Mouse (Mus musculus): ENCODE data around the gene Gfod1.

The Gfod1 gene

GRCm38 (mm10) chr13:43299171-43299570 lies 4.8 kb downstream of the Gfod1 start:
- DNase-seq (ENCODE audit: low spot score in 2 of 2), result no peak

DNA sequence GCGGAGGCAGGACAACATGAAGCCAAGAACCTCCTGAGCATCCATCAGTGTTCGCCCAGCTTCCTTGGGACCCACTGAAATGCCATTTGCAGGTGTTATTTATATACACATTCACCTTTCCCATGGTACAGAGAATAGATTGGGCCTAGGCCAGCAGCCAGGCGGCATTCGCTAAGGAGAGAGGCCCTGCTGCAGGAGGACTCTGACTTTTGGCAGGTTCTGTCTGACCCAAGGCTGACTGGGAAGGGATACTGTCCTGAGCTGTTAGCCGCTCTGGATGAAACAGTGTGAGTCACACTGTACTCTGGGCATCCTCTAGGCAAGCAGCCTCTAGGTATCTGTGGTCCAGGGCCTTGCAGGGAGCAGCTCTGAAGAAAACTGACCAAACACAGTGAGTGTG lies 6.4 kb downstream of the Gfod1 start:
- DNase-seq (ENCODE audit: low spot score in 2 of 2), result no peak

GRCm38 (mm10) chr13:43296140-43296805 lies 7.7 kb downstream of the Gfod1 start:
- no peak for DNase-seq (ENCODE audit: low spot score in 2 of 2)

DNA sequence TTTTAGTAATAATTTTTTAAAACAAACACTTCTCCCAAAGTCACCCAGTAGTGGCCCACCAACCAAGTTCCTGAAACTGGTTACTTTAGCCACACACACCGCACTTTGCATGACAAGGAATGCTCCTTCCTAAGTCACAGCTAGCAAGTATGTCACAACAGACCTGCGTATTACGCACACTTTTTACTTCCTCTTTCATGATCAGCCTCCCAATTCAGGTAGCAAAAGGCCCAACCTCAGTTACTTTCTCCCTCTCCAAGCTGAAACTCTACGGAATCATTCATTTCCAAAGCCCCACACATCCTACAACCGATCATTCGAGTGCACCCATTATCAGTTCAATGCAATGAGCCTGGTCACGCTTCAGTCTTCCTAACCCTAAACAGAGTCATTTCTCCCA lies 8.3 kb downstream of the Gfod1 start:
- DNase-seq (ENCODE audit: low spot score in 2 of 2), result no peak

- no peak for DNase-seq (ENCODE audit: low spot score in 2 of 2)
Observed at GRCm38 (mm10) chr13:43294957-43295590, 8.9 kb downstream of the Gfod1 start.

DNA sequence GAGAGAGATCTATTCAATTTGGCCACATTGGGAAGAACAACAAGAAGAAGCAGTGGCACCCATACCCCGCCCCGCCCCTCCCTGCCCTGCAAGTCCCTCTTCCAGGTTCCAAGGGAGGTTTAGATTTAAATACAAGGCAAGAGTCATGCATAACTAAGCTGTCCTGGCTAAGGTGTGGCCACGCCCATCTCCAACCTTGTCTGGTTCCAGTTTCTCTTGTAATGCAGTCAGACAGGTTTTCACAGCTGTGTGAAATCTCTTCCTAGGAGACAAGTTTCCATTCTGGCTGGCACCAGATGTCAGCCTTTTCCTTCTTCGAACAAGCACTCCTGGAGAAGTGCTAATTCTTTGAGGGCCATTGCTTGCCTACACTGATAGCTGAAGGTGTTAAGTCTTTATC lies 11.1 kb downstream of the Gfod1 start:
- DNase-seq (ENCODE audit: low spot score in 2 of 2), result no peak

- no peak for DNase-seq (ENCODE audit: low spot score in 2 of 2)
Observed at GRCm38 (mm10) chr13:43289076-43289475, 14.9 kb downstream of the Gfod1 start.

DNA sequence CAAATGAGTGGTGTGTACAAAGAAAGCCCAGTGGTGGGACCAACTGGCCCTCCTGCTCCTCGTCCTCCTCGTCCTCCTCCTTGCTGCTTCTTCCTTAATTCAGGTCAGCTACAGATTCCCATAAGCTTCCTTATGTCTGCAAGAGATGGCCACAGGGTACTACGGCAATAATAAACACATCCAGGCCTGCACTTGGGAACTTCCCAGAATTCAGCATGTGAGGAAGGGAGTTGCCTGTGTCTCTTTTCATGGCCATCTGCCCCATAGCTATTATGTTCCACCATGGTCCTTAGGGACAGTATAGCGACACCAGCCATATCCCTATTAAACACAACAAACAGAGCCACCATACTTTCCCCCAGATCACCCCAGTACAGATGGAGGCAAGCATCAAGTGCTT lies 15.5 kb downstream of the Gfod1 start:
- no peak for DNase-seq (ENCODE audit: low spot score in 2 of 2)

DNA sequence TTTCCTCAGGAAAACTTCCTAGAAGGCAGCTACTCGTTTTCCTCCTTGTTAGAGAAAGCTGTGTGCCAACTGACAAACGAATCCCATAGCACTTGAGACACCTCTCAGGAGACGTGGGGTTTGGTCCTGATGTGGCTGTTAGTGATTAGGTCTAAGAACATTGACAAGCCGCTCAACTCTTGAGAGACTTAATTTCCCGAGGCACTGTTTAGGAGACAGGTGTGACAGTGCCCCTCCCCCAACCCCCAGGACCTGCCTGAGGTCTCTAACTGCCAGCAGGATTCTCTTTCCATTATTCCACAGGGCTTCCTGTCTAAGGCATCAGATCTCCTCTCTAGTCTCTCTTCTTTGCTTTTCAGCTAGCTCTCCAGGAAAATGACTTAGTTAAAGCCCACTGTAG lies 15.9 kb downstream of the Gfod1 start:
- DNase-seq (ENCODE audit: low spot score in 2 of 2), result no peak

DNA sequence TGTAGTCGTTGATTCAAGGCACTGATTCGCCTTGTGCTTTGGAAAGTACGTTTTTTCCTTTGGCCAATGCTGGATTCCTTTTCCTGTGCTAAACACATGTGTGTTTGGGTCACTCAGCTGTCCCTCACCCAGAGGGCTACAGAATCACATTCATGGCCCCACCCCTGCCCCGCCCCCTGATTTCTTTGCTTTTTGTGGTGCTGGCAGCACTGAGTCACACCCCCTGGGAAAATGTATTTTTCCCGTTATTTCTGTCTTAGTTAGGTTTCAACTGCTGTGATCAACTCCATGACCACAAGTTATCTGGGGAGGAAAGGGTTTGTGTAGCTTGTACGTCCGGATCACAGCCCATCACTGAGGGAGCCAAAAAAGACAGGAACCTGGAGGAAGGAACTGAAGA lies 17.1 kb downstream of the Gfod1 start:
- DNase-seq (ENCODE audit: low spot score in 2 of 2), result no peak

GRCm38 (mm10) chr13:43284711-43285151 lies 19.2 kb downstream of the Gfod1 start:
- no peak for DNase-seq (ENCODE audit: low spot score in 2 of 2)

- no peak for DNase-seq (ENCODE audit: low spot score in 2 of 2)
Observed at GRCm38 (mm10) chr13:43273906-43274305, 30.1 kb downstream of the Gfod1 start.

DNA sequence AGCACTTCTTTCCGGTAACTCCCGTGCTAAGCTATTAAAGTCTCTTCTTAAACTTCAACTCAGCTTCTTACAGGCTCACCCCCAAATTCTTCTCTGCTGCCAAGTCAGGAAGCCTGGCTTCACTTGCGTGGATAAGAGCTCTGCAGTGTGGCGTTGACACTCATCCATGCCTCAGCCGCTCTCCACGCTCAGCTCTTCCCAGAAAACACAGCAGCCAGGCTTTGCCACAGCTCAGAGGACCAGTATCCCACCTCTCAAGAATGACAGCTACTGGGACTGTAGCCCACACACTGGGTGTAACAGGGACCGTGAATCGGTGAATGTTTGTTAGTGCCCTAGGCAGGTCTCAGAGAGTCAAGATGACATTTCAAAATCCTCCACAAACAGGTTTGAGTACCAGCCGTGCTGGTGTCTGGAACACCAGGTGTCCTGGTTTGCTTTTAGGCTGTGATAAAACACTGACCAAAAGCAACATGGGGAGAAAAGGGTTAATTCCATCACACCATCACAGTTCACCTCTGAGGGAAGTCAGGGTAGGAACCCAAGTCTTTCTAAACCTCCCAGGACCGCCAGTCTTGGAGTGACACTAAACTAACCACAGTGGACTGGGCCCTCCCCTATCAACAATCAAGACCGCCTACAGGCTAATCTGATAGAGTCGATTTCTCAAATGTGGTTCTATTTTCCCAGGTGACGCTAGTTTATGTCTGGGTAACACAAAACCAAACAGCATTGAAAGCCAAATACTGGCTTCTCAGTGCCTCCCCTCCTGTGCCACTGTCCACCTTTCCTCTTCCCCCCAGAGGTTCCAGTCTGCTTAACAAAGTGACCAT lies 31.5 kb downstream of the Gfod1 start:
- DNase-seq (ENCODE audit: low spot score in 2 of 2), result no peak

DNA sequence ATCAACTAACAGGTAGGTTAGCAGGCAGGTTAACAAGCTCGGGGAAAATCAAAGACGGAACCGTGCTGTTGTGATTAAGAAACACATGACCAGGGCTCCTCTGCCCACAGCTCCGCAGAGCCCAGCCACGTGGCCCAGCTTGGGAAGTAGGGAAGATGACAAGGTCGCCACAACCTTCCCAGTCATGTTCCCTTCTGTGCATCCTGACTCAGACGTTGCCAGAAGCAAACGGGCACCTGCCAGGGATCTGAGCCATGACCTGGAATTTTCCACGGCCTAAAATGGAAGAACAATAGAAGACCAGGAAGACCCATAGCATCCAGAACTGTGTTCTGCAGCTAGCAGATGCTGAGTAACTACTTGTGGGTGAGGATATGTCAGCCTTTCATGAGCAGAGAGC lies 32.5 kb downstream of the Gfod1 start:
- no peak for DNase-seq (ENCODE audit: low spot score in 2 of 2)

- DNase-seq (ENCODE audit: low spot score in 2 of 2), result no peak
Observed at GRCm38 (mm10) chr13:43270220-43270597, 33.8 kb downstream of the Gfod1 start.

DNA sequence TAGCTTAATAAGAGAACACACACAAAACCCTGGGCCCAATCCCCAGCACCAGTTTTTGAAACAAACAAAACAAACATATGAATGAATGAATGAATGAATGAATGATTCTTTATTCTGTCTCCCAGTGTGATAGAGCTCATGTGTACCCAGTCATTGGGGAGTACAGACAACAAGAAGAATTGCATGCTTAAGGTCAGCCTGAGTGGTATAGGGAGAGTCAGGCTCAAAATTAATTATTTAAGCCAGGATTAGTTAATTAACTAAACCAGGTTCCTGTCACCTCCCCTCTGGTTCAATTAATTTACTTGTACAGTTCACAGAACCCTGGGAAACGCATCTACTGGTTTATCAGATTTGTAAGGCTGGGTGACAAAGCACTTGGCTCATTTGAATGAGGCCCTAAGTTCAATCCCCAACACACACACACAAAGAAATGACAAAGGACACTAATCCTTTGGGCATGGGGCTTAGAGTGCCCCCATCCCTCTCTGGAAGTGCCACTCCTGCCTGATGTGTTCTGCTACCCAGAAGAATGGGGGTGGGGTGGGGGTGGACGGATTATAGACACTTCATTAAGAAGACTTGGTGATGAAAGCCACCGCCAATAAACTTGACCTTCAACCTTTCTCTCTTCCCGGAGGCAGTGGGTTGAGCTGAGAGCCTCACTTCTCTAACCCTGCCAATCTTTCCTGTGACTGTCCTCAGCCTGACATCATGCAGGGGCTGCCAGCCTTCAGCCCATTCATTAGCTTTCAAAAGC lies 34.3 kb downstream of the Gfod1 start:
- no peak for DNase-seq (ENCODE audit: low spot score in 2 of 2)

DNA sequence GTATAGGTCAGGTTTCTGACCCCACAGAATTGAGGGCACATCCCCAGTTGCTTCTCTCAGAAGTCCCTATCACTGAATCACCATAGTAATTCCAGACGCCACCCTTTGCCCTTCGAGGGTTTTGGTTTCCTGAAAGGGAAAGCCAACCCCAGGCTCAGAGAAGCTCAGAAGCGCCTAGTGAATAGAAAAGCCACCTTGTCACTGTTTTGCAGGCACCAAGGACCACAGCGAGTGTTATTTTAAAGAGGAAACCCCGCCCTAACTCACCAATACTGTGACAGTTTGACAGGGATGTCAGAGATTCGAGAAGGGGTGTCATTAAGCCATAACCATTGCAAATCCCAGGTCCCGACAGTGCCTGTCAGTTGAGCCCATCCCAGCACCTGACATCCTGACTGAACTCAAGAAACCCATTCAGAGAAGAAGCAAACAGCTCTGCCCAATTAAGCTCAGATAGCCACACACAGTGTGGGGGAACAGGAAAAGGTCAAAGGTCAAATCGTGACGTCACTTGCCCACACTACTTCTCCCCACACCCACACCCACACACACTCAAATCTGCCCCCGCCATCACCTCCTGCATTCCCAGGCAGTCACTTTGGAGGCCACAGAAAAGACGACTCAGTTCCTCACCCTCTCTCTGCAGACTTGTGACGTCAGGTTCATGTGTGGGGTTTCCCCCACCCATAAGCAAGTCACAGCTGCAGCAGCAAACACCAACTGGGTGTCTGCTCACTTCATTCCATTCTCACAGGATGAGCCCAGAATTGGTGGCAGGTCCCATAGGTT lies 35.2 kb downstream of the Gfod1 start:
- no peak for DNase-seq (ENCODE audit: low spot score in 2 of 2)

GRCm38 (mm10) chr13:43267902-43268301 lies 36.1 kb downstream of the Gfod1 start:
- no peak for DNase-seq (ENCODE audit: low spot score in 2 of 2)

GRCm38 (mm10) chr13:43267216-43267615 lies 36.8 kb downstream of the Gfod1 start:
- no peak for DNase-seq (ENCODE audit: low spot score in 2 of 2)

DNA sequence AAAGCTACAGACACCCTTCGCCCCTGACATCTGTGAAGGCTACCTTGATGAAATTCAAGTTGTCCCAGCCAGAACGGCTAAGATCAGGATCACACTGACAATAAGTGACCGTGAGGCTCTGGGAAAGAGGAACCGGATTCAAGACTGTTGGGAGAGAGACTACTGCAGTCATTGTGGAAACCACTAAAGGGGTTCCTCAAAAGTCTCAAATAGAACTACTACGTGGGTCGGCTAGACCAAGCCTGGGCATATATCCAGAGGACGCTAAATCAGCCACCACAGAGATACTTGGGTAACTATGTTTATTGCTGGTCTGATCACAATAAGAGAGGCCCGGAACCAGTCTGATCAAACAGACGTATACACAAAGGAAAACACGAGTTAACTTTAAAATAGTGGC lies 37.6 kb downstream of the Gfod1 start:
- no peak for DNase-seq (ENCODE audit: low spot score in 2 of 2)

GRCm38 (mm10) chr13:43265116-43265515 lies 38.9 kb downstream of the Gfod1 start:
- DNase-seq (ENCODE audit: low spot score in 2 of 2), result no peak
